Mouse (Mus musculus): ENCODE measurements around the gene Hivep2.

DNA sequence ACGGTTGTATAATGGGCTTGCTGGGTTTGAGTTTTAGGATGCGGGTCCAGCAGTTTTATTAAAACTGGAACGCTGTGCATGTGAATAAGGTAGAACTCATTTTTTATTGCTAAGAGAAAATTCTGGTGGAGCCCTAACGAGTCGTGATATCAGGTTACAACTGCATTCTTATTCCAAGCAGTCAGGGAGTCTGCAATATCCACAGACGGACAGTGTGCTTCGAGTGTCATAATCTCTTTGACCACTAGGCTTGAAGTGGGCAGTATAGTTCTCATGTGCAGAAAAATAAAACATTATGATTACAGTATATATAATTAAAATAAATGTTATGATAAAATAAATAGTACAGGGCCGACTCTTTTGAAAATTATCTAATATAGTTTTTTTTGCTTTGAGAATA, 3.1 kb downstream of the Hivep2 start:
- TF ChIP-seq CTCF (IDR thresholded peaks at IDR 0.05; ENCODE audit: borderline replicate concordance, extremely low read depth, insufficient read depth, insufficient read length) (peak; percentile 45; the same call in 1 of the 2 replicates), POLR2A (IDR thresholded peaks at IDR 0.05; ENCODE audit: borderline replicate concordance, extremely low read depth, insufficient read depth, insufficient read length, poor library complexity, severe bottlenecking) (no peak)
